Mouse (Mus musculus) embryonic stem cell, embryonic (primary cell): ENCODE measurements at regions not wholly inside any gene's neighbourhood (a gene's known extent, or its start where the extent isn't known, plus 50 kb on each side); places are given as distances from the start of the nearest gene placed in this dataset.
"Not testable (repeated sequence)": the region's sequence is repeated elsewhere in the genome, so short reads cannot be mapped to it uniquely, and the experiment has no call there.

Source experiments
- CTCF ChIA-PET, 4 experiments: fragments of 300-600 bp in 2 of 4; fragments of 350-600 bp in 2 of 4; sonication (Branson Sonifier 250); formaldehyde crosslinking; loops; one replicate each; lab custom pipeline; 2022; ENCODE audit warnings: inconsistent platforms in 2 of 4; lab: Charles Lee
- POLR2A ChIA-PET, 4 experiments: fragments of 300-600 bp in 2 of 4; fragments of 350-600 bp in 2 of 4; sonication (Branson Sonifier 250); formaldehyde crosslinking; loops; one replicate each; lab custom pipeline; 2022; ENCODE audit warnings: antibody characterized with exemption in 4 of 4, inconsistent platforms in 1 of 4; lab: Charles Lee

DNA sequence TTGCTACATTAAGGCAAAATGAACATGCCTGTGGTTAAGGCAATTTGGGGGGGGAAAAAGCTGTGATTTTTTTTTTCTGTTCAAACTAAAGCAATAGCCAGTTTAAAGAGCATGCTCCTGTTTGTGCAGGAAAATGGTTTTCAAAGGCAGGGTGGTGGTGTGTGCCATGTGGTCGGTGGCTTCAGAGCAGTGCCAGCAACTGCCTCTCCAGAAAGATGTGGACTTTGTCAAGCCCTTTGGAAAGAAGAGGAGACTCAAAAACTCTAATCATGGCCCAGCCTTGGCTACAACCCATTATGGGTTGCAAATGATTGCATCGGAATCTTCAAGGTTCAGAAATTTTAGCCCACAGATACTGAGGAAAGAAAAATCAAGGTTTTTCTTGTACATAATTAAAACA, 382.4 kb upstream of the Arid1b start:
- ChIA-PET CTCF (interaction anchor here in 2 of 4 experiments (0.5 to 0.6 kb wide), 2 partner anchors 180 to 333 kb away, joined by 3 read pairs; no protein-coding TSS in a partner anchor), POLR2A (no interaction called here)

DNA sequence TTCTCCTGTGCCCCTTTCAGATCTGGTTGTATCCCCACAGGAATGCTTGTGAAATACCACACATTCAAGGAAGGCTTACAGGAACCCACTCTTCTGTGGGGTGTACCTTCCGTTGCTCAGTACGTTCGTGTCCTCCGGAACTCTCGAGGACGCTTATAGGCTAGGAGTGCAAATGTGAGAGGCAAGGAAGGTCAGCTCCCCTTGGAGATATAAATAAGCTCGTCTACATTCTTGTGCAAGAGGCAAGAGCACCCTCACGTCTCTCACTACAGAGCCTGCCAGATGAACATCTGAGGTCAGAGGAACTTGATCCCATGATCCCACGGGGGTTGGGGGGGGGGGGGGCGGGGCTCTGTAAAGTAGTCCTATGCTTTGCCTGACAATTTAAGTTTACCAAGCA, 382.0 kb upstream of the Arid1b start:
- CTCF ChIA-PET = interaction anchor here in 2 of 4 experiments (0.5 to 0.6 kb wide), 2 partner anchors 180 to 334 kb away, joined by 3 read pairs; no protein-coding TSS in a partner anchor
- POLR2A ChIA-PET = no interaction called here

DNA sequence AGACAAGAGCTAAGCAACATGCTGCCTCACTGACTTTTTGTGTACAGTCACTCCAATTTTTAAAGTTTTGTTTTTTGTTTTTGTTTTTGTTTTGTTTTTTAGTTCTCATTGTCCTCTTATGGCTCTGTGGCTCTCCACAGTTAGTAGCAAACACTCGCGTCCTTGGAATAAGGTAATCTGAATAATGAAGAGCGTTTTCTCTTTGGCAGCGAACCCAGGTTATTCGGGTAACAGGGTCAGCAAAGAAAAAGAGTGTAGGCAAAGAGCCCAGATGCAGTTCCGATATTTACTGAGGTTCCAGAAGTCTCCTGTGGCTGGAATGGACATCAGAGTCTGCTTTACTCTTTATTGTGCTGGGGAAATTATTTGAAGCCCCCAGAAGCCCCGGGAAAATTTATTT, 381.4 kb upstream of the Arid1b start:
- ChIA-PET CTCF (no interaction called here), POLR2A (no interaction called here)

DNA sequence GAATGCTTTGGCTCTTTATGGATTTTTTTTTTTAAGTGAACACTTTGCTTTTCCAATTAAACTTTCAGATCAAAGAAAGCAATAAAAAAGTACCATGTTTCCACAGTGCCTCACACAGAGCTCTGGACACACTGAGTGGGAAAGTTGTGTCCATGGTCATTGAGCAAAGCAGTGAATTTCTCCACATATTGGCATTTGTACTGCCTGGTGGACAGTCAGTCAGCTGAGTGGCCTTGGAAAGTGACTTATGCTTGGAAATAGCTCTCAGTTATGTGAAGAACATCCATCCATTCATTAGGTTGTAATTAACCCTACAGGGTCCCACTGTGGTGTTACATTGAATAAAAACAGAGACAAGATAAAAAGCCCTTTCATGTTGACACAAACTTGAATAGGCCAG, 373.8 kb upstream of the Arid1b start:
- POLR2A ChIA-PET = no interaction called here

DNA sequence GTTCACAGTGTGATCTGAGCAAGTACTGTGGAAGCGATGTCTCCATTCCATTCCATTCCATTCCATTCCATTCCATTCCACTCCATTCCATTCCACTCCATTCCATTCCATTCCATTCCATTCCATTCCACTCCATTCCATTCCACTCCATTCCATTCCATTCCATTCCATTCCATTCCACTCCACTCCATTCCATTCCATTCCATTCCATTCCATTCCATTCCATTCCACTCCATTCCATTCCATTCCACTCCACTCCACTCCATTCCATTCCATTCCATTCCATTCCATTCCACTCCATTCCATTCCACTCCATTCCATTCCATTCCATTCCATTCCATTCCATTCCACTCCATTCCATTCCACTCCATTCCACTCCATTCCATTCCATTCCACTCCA, 368.0 kb upstream of the Arid1b start:
- POLR2A ChIA-PET, CTCF ChIA-PET: not testable (repeated sequence)

More for the DNA sequence above, 373.8 kb upstream of the Arid1b start:
- CTCF ChIA-PET = interaction anchor here in 1 of 4 experiments (1.0 kb wide), 1 partner anchor 10 kb away, joined by 3 read pairs; no protein-coding TSS in a partner anchor

DNA sequence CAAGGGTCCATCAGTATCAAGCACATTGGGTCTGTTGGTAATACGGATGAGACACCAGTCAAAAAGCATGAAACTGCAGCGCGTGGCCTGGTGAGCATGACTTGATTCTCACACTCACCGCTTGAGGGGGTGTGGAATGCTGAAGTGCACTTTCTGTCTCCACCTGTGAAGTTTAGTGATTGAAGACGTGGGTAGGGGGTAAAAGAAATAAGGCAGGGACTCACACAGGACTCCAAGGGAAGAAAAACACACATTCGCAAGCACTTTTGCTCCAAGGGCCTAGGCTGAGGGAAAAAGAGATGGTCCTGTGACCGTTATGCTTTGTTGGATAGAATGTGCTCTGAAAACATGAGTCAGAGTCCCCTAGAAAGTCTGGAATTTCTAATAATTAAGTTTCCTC, 366.6 kb upstream of the Arid1b start:
- ChIA-PET POLR2A (no interaction called here), CTCF (interaction anchor here in 1 of 4 experiments (0.5 kb wide), 1 partner anchor 32 kb away, joined by 5 read pairs; no protein-coding TSS in a partner anchor)

DNA sequence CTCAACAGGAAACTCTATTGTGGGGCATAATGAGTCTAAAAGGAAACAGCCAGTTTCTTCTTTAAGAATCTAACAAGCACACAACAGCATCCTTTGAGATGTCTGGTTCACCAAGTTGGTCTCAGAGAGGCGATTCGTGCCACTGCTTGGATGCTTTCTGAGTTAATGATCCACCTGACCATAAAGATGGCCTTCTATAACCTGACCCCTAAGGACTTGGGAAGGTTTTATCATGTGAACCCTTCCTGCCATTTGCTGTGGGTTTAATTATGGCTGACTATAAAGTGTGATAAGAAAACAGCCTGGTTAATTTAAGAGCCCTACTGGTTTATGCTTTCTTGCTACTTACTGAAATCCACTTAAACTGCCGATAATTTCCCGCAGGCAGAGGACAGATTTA, 363.0 kb upstream of the Arid1b start:
- ChIA-PET POLR2A (no interaction called here), CTCF (no interaction called here)

DNA sequence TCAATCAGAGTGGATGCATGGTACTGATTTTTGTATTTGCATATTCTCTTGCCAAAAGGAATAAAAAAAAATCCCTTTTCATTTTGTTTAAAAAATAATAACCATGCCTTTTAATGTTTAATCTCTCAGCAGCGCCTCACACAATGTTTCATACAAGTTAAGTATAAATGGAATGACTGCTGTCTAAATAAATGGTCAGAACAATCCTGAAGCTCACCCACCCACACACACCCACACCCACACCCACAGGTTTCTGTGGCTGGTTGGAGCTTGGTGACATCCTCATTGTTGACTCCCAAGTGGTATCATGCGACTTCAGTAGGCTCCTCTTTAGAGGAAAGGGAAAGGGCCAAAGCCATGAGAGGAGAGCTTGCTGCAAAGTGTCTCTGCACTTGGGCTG, 361.6 kb upstream of the Arid1b start:
- CTCF ChIA-PET = interaction anchor here in 1 of 4 experiments (0.5 kb wide), 1 partner anchor 1346 kb away, joined by 3 read pairs; no protein-coding TSS in a partner anchor
- POLR2A ChIA-PET = no interaction called here

DNA sequence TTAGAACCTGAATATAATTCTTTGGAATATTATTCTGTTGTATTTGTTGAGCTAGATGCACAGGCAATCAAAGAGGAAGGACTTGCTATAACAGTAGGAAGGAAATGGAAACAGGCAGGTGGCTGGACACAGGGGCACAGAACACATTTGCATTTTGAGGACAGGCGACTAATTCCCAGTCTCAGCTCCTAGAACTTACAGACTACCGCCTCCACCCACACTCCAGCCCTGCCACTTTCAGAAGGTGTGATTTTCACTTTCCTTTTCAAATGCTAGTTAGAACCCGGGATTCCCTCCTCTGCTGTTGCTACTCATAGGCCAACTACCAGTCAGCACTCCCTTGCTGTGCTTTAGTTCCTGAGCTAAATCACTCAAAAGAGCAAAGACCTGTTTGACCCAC, 360.4 kb upstream of the Arid1b start:
- ChIA-PET POLR2A (no interaction called here), CTCF (no interaction called here)

DNA sequence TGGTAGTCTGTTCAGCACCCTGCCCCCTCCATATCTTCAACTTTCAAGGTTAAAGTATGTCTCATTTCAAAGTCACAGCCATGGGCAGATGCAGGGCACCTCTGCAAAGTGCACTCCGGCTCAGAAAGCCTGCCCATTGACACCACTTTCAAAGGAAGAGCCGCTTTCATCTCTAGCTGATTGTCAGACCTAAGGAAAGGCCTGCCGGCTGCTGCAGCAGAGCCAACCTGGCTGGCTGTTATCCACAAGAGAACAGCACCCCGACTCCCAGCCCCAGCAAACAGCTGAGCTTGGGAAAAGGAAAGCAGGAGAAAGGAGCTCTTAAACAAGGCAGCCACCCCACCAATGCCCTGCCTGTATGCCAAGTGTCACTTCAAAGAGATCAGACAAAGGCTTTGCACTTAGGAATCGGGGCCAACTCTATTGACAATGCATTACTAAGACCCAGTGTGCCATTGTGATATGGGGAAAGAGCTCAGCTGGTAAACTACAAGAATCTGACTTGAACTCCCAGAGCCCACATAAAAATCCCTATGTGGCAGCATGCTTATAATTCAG, 357.3 kb upstream of the Arid1b start:
- CTCF ChIA-PET = no interaction called here
- POLR2A ChIA-PET = interaction anchor here in 1 of 4 experiments (0.6 kb wide), 2 partner anchors 81 to 1403 kb away, joined by 4 to 5 read pairs; no protein-coding TSS in a partner anchor

DNA sequence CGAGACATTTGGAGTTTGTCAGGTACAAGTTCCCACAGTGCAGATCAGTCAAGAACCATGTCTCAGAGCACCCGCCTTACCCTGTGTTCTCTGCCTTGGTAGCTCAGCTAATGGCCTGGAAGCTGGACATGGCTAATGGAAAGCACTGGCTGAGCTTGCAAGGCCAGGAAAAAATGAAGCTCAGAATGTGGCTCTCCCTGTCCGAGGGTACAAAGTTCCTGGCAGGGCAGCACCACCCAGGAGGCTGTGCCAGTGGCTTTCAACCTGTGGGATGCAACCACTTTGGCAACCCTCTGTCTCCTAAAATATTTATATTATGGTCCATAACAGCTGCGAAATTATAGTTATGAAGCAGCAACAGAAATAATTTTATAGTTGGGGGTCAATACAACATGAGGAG, 354.6 kb upstream of the Arid1b start:
- POLR2A ChIA-PET = no interaction called here
- CTCF ChIA-PET = no interaction called here

DNA sequence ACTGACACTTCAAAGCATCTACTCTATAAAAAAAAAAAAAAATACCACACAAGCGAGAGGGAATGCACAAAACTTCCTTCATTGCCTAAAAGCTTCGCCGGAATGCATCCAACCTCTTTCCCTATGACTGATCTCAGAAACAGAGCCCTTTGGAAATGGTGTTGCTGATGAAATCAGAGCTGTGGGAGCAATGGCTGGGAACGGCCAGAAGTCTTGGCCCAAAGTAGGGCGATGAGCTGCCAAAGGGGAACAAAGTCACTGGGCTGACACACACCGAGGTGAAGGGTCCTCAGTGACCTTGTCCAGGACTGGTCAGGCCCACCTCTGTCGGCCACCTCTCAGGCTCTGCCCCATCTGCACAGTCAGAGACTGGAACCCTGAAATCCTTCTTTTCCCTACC, 353.6 kb upstream of the Arid1b start:
- POLR2A ChIA-PET = interaction anchor here in 1 of 4 experiments (0.6 kb wide), 1 partner anchor 1483 kb away, joined by 4 read pairs; no protein-coding TSS in a partner anchor
- CTCF ChIA-PET = no interaction called here

DNA sequence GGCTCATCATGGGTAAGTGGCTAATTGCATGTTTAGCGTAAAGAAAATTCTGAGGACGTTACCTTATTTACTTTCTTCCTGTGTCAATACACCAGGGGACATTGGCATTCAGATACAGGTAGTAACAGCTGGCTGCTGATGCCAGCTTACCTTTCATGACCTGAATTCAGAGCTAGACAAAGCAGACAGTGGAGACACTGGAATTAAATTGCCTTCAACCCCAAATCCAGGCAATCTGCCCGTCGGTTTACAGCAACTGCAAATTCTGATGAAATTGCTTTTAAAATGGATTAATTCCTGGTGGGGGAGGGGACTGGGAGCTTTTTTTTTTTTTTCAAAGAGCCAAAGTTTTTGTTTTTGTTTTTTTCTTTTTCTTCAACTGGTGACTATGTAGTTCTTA, 353.0 kb upstream of the Arid1b start:
- CTCF ChIA-PET = interaction anchor here in 1 of 4 experiments (0.6 kb wide), 1 partner anchor 465 kb away, joined by 3 read pairs; no protein-coding TSS in a partner anchor

DNA sequence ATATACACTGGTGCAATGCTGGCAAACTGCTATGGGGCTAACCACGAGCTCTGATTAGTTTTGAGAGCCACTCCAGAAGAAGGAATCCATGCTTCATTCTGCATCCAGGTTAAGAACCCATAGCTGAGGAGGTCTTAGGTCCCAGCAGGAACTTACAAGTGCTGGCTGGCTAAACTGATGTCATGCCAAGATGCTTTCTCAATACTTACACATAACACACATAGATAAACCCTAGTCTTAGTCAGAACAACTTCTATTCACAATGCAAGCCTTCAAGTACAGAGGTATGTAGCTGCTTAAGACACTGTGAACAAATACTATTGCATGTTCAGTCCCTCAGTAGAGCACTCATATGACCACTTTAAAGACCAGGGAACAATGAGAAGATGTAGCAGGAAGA, 352.1 kb upstream of the Arid1b start:
- CTCF ChIA-PET = no interaction called here
- POLR2A ChIA-PET = interaction anchor here in 1 of 4 experiments (0.7 kb wide), 1 partner anchor 285 kb away, joined by 3 read pairs; no protein-coding TSS in a partner anchor

More for the DNA sequence above, 353.0 kb upstream of the Arid1b start:
- POLR2A ChIA-PET = interaction anchor here in 1 of 4 experiments (0.6 kb wide), 1 partner anchor 1483 kb away, joined by 4 read pairs; no protein-coding TSS in a partner anchor

DNA sequence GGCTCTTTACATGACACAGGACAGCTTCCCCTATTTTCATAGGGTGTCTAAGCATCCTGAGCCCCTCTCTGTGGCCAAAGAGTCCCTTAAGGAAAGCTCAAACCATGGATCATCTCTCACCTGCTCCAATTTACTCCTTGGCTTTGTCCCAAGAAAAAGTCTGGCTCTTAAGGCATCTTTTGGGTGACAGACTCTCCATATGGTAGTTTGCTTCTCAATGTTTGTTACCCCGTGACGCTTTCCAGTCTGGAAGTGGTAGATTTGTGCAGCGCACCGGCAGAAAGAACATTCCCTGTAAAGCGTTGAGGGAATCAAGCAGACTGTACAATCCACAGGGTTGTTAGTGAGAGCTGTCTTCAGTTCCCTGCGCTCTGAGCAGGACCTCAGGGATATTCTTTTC, 350.8 kb upstream of the Arid1b start:
- ChIA-PET CTCF (no interaction called here), POLR2A (no interaction called here)

DNA sequence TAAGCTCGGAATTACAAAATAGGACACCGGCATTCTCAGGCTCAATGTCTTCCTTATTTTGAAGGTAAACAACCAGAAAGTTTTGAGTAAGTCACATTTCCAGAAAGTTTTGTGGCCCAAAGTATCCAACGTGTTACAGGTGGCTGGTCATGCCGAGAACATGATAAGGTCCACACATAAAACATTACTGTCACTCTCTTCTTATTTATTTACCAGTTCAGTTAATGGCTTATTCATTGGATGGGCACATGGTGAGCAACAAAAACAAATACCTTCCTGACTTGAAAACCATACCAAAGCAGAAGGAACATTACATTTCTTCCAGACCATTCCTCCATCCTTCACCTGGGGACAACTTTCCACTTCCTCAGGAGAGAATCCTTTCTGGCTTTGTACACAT, 345.5 kb upstream of the Arid1b start:
- ChIA-PET POLR2A (no interaction called here), CTCF (no interaction called here)

DNA sequence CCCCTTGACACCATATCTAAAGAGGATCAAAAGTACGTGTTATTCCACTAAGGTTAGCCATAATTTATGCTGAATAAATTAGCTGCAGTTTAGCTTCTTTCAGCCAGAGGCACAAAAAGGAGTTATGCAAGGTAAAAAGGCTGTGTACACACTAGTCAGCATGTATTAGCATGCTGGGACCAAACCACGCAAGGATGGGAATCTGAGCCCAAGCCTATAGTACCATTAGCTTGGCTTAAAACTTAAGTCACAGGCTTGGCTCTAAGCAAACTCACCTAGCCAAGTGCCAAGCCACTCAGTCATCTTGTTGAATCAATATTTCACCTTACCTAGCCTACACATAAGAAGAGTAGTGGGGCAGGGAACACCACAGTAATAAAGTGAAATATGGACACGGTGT, 339.9 kb upstream of the Arid1b start:
- POLR2A ChIA-PET = interaction anchor here in 1 of 4 experiments (0.7 kb wide), 1 partner anchor 1096 kb away, joined by 3 read pairs; the partner anchor contains the start of gene Tfb1m
- CTCF ChIA-PET = no interaction called here

DNA sequence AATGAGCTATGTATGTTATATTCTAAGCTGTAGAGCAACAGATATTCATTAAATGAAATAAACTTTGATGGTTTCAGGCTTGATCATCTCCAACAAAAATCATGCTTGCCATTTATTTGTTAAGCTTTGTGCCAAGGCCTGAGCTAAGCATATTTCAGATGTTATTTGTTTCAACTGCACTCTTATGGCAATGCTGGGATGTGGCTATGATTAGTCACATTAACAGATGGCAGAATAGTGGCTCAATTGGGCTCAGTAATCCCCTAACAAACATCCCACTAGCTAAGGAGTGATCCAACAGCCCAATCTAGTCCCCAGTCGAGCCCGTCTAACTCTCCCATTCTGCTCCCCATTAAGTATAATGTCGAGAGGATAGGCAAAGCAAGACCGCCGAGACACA, 332.1 kb upstream of the Arid1b start:
- CTCF ChIA-PET = no interaction called here
- POLR2A ChIA-PET = no interaction called here

DNA sequence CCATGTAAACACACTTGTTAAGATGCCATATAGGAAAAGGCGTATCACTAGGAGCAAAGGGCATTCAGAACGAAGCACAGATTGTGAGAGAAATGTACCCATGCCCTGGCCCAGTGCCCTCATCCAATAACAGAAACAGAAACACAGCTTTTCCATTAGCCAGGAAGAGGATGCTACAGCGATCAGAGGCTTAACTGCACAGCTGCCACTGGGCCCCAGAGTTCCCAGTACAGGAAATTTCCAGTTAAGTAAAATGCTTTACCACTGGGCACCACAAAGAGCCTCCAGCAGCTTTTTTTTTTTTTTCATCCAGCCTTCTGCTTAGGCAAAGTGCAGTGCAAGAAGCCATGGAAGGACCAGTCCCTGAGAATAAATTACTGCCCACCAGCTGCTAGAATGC, 325.6 kb upstream of the Arid1b start:
- CTCF ChIA-PET = no interaction called here
- POLR2A ChIA-PET = no interaction called here

DNA sequence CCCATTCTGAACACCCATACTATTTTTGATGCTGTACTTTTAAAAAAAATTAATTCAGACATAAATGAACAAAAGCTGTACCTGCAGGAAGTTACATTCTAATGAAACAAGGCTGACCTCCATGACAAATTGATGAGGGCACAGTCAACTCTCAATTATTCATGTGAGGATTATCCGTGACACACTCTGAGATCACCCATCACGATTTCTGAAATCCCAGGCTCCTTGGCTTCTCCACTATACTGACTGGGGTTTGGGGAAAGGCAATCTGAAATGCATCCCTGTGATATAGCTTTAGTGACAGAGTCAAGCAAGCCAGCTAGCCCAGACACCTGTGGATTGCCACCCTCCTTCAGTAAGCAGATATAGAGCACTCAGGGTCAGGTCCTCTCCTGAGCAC, 320.9 kb upstream of the Arid1b start:
- ChIA-PET CTCF (no interaction called here), POLR2A (no interaction called here)

DNA sequence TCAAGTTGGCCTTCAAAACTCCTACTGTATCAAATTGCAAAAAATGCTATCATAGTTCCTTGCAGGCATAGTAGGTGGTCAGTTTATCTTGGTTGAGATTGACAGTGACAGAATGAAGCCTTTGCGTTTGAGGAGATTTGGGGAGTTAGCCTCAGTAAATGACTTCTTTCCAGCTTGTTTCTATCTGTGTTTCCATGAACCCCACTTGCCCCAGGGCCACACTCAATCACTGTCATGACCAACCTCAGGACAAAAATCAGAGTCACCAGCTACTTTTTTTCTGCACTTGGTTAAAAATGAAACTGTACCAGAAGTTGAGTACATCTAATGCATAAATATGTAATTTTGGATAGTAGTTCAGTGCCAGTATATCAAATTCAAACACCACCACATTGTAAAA, 287.7 kb upstream of the Arid1b start:
- CTCF ChIA-PET = no interaction called here
- POLR2A ChIA-PET = no interaction called here
